Mouse (Mus musculus): ENCODE measurements around the gene Arpc4. TPM values are rescaled to one million over a fixed set of nuclear protein-coding genes. Genes with fewer than 3 reads are reported as not detected.

Gene Arpc4
- polyA plus RNA-seq, 1 experiment from 2014 or later: 348 TPM

Small RNA genes within 50 kb of the gene (microRNA-seq; reads per million reads assigned to microRNA genes)
- not detected for gene Gm24387

Other genes with a start within 250 kb of the Arpc4 start
- gene Lhfpl4, start 182.7 kb upstream of the Arpc4 start, polyA plus RNA-seq (2016; fragmentation: Nextera tagmentation; extraction: Ambion mirVana): 1.0 and 1.3 TPM in 2 replicates
- 41.4 and 42.2 TPM in 2 replicates for gene Mtmr14, start 140.3 kb upstream of the Arpc4 start, polyA plus RNA-seq (2016; fragmentation: Nextera tagmentation; extraction: Ambion mirVana)
- gene Cpne9, start 95.8 kb upstream of the Arpc4 start, polyA plus RNA-seq (2016; fragmentation: Nextera tagmentation; extraction: Ambion mirVana): 0.29 and 0.31 TPM in 2 replicates
- gene Brpf1, start 71.0 kb upstream of the Arpc4 start, polyA plus RNA-seq (2016; fragmentation: Nextera tagmentation; extraction: Ambion mirVana): 28.3 and 28.7 TPM in 2 replicates
- gene Ogg1, start 51.1 kb upstream of the Arpc4 start, polyA plus RNA-seq (2016; fragmentation: Nextera tagmentation; extraction: Ambion mirVana): 16.5 and 17.7 TPM in 2 replicates
- gene Camk1, start 34.1 kb upstream of the Arpc4 start, polyA plus RNA-seq (2016; fragmentation: Nextera tagmentation; extraction: Ambion mirVana): 79.2 and 82.3 TPM in 2 replicates
- 45.4 and 48.9 TPM in 2 replicates for gene Tada3, start 232 bp upstream of the Arpc4 start, polyA plus RNA-seq (2016; fragmentation: Nextera tagmentation; extraction: Ambion mirVana)
- gene Ttll3, start 11.1 kb downstream of the Arpc4 start, polyA plus RNA-seq (2016; fragmentation: Nextera tagmentation; extraction: Ambion mirVana): 6.6 and 8.2 TPM in 2 replicates
- gene Rpusd3, start 41.2 kb downstream of the Arpc4 start, polyA plus RNA-seq (2016; fragmentation: Nextera tagmentation; extraction: Ambion mirVana): 28.0 and 30.9 TPM in 2 replicates
- gene Cidec, start 57.6 kb downstream of the Arpc4 start, polyA plus RNA-seq (2016; fragmentation: Nextera tagmentation; extraction: Ambion mirVana): not detected in 2 replicates
- gene Jagn1, start 64.5 kb downstream of the Arpc4 start, polyA plus RNA-seq (2016; fragmentation: Nextera tagmentation; extraction: Ambion mirVana): 75.2 and 77.0 TPM in 2 replicates
- gene Il17re, start 80.4 kb downstream of the Arpc4 start, polyA plus RNA-seq (2016; fragmentation: Nextera tagmentation; extraction: Ambion mirVana): 3.4 and 3.7 TPM in 2 replicates
- gene Il17rc, start 93.3 kb downstream of the Arpc4 start, polyA plus RNA-seq (2016; fragmentation: Nextera tagmentation; extraction: Ambion mirVana): 4.2 and 5.1 TPM in 2 replicates
- 14.1 and 14.9 TPM in 2 replicates for gene Creld1, start 105.2 kb downstream of the Arpc4 start, polyA plus RNA-seq (2016; fragmentation: Nextera tagmentation; extraction: Ambion mirVana)
- 0.98 and 1.0 TPM in 2 replicates for gene Prrt3, start 123.8 kb downstream of the Arpc4 start, polyA plus RNA-seq (2016; fragmentation: Nextera tagmentation; extraction: Ambion mirVana)
- 76.4 TPM in 2 replicates for gene Emc3, start 153.5 kb downstream of the Arpc4 start, polyA plus RNA-seq (2016; fragmentation: Nextera tagmentation; extraction: Ambion mirVana)
- 14.8 and 16.1 TPM in 2 replicates for gene Fancd2, start 153.6 kb downstream of the Arpc4 start, polyA plus RNA-seq (2016; fragmentation: Nextera tagmentation; extraction: Ambion mirVana)
- not detected in 2 replicates for gene Fancd2os, start 222.6 kb downstream of the Arpc4 start, polyA plus RNA-seq (2016; fragmentation: Nextera tagmentation; extraction: Ambion mirVana)
- 206 and 211 TPM in 2 replicates for gene Brk1, start 226.7 kb downstream of the Arpc4 start, polyA plus RNA-seq (2016; fragmentation: Nextera tagmentation; extraction: Ambion mirVana)
- gene Vhl, start 245.8 kb downstream of the Arpc4 start, polyA plus RNA-seq (2016; fragmentation: Nextera tagmentation; extraction: Ambion mirVana): 53.3 and 55.9 TPM in 2 replicates

All from limb, embryonic 12.5 days (tissue).